Mouse (Mus musculus): ENCODE results near the gene Sorcs2. TPM values are rescaled to one million over a fixed set of nuclear protein-coding genes. Genes with fewer than 3 reads are reported as not detected.

The Sorcs2 gene
- polyA plus RNA-seq, 1 experiment, result 21.8 TPM

GRCm38 (mm10) chr5:36336252-36336651 is 61.7 kb downstream of the Sorcs2 start:
- TF ChIP-seq POLR2A (IDR thresholded peaks at IDR 0.05; ENCODE audit: extremely low read depth, insufficient read depth, low read length) (no peak), CTCF (IDR thresholded peaks at IDR 0.05; ENCODE audit: extremely low read depth, insufficient read depth, low read length) (no peak)
- Histone ChIP-seq H3K4me1 (ENCODE audit: control insufficient read depth, insufficient read depth, low read length) (no peaks in the 10 kb centered on the region), H3K4me3 (ENCODE audit: insufficient read depth, low read length) (no peak overlapping the region), H3K27ac (ENCODE audit: insufficient read depth, low read length) (no peak overlapping the region)

GRCm38 (mm10) chr5:36335661-36336060 is 62.3 kb downstream of the Sorcs2 start:
- Histone ChIP-seq H3K4me1 (ENCODE audit: control insufficient read depth, insufficient read depth, low read length) (no peaks in the 10 kb centered on the region), H3K27ac (ENCODE audit: insufficient read depth, low read length) (no peak overlapping the region)

GRCm38 (mm10) chr5:36334227-36334626 is 63.7 kb downstream of the Sorcs2 start:
- H3K4me1 ChIP-seq (ENCODE audit: control insufficient read depth, insufficient read depth, low read length), result no peaks in the 10 kb centered on the region
- no peak overlapping the region for H3K4me3 ChIP-seq (ENCODE audit: insufficient read depth, low read length)
- no peak overlapping the region for H3K27ac ChIP-seq (ENCODE audit: insufficient read depth, low read length)
- no peak for TF ChIP-seq CTCF (IDR thresholded peaks at IDR 0.05; ENCODE audit: extremely low read depth, insufficient read depth, low read length)
- no peak for TF ChIP-seq POLR2A (IDR thresholded peaks at IDR 0.05; ENCODE audit: extremely low read depth, insufficient read depth, low read length)

More at GRCm38 (mm10) chr5:36335661-36336060, 62.3 kb downstream of the Sorcs2 start:
- no peak overlapping the region for H3K4me3 ChIP-seq (ENCODE audit: insufficient read depth, low read length)
- TF ChIP-seq POLR2A (IDR thresholded peaks at IDR 0.05; ENCODE audit: extremely low read depth, insufficient read depth, low read length) (no peak), CTCF (IDR thresholded peaks at IDR 0.05; ENCODE audit: extremely low read depth, insufficient read depth, low read length) (no peak)

GRCm38 (mm10) chr5:36330472-36331155 is 67.3 kb downstream of the Sorcs2 start:
- Histone ChIP-seq H3K4me3 (ENCODE audit: insufficient read depth, low read length) (no peak overlapping the region), H3K27ac (ENCODE audit: insufficient read depth, low read length) (no peak overlapping the region), H3K4me1 (ENCODE audit: control insufficient read depth, insufficient read depth, low read length) (no peaks in the 10 kb centered on the region)
- TF ChIP-seq POLR2A (IDR thresholded peaks at IDR 0.05; ENCODE audit: extremely low read depth, insufficient read depth, low read length) (no peak), CTCF (IDR thresholded peaks at IDR 0.05; ENCODE audit: extremely low read depth, insufficient read depth, low read length) (no peak)

GRCm38 (mm10) chr5:36326057-36327010 is 71.6 kb downstream of the Sorcs2 start:
- H3K4me1 ChIP-seq (ENCODE audit: control insufficient read depth, insufficient read depth, low read length), result peaks cover 4% of the 10 kb centered on the region
- H3K4me3 ChIP-seq (ENCODE audit: insufficient read depth, low read length), result no peak overlapping the region
- H3K27ac ChIP-seq (ENCODE audit: insufficient read depth, low read length), result no peak overlapping the region
- TF ChIP-seq POLR2A (IDR thresholded peaks at IDR 0.05; ENCODE audit: extremely low read depth, insufficient read depth, low read length) (no peak), CTCF (IDR thresholded peaks at IDR 0.05; ENCODE audit: extremely low read depth, insufficient read depth, low read length) (no peak)

- Histone ChIP-seq H3K4me3 (ENCODE audit: insufficient read depth, low read length) (no peak overlapping the region), H3K4me1 (ENCODE audit: control insufficient read depth, insufficient read depth, low read length) (peaks cover 4% of the 10 kb centered on the region), H3K27ac (ENCODE audit: insufficient read depth, low read length) (no peak overlapping the region)
- TF ChIP-seq POLR2A (IDR thresholded peaks at IDR 0.05; ENCODE audit: extremely low read depth, insufficient read depth, low read length) (no peak), CTCF (IDR thresholded peaks at IDR 0.05; ENCODE audit: extremely low read depth, insufficient read depth, low read length) (no peak)
Measured at GRCm38 (mm10) chr5:36324140-36324572, 73.8 kb downstream of the Sorcs2 start.

- H3K27ac ChIP-seq (ENCODE audit: insufficient read depth, low read length), result no peak overlapping the region
- TF ChIP-seq CTCF (IDR thresholded peaks at IDR 0.05; ENCODE audit: extremely low read depth, insufficient read depth, low read length) (peak; percentile 67), POLR2A (IDR thresholded peaks at IDR 0.05; ENCODE audit: extremely low read depth, insufficient read depth, low read length) (no peak)
- no peak overlapping the region for H3K4me3 ChIP-seq (ENCODE audit: insufficient read depth, low read length)
- peaks cover 4% of the 10 kb centered on the region for H3K4me1 ChIP-seq (ENCODE audit: control insufficient read depth, insufficient read depth, low read length)
Measured at GRCm38 (mm10) chr5:36323526-36323925, 74.4 kb downstream of the Sorcs2 start.

- no peak for TF ChIP-seq CTCF (IDR thresholded peaks at IDR 0.05; ENCODE audit: extremely low read depth, insufficient read depth, low read length)
- TF ChIP-seq POLR2A (IDR thresholded peaks at IDR 0.05; ENCODE audit: extremely low read depth, insufficient read depth, low read length), result no peak
- H3K4me3 ChIP-seq (ENCODE audit: insufficient read depth, low read length), result no peak overlapping the region
- H3K27ac ChIP-seq (ENCODE audit: insufficient read depth, low read length), result no peak overlapping the region
- H3K4me1 ChIP-seq (ENCODE audit: control insufficient read depth, insufficient read depth, low read length), result peaks cover 4% of the 10 kb centered on the region
Measured at GRCm38 (mm10) chr5:36321581-36321980, 76.4 kb downstream of the Sorcs2 start.

- H3K27ac ChIP-seq (ENCODE audit: insufficient read depth, low read length), result no peak overlapping the region
- no peak for TF ChIP-seq POLR2A (IDR thresholded peaks at IDR 0.05; ENCODE audit: extremely low read depth, insufficient read depth, low read length)
- TF ChIP-seq CTCF (IDR thresholded peaks at IDR 0.05; ENCODE audit: extremely low read depth, insufficient read depth, low read length), result no peak
- peaks cover 4% of the 10 kb centered on the region for H3K4me1 ChIP-seq (ENCODE audit: control insufficient read depth, insufficient read depth, low read length)
- H3K4me3 ChIP-seq (ENCODE audit: insufficient read depth, low read length), result no peak overlapping the region
Measured at GRCm38 (mm10) chr5:36320667-36321066, 77.3 kb downstream of the Sorcs2 start.
